ENCODE assay signal across 10 mouse cellular contexts in the genomic region with DNA sequence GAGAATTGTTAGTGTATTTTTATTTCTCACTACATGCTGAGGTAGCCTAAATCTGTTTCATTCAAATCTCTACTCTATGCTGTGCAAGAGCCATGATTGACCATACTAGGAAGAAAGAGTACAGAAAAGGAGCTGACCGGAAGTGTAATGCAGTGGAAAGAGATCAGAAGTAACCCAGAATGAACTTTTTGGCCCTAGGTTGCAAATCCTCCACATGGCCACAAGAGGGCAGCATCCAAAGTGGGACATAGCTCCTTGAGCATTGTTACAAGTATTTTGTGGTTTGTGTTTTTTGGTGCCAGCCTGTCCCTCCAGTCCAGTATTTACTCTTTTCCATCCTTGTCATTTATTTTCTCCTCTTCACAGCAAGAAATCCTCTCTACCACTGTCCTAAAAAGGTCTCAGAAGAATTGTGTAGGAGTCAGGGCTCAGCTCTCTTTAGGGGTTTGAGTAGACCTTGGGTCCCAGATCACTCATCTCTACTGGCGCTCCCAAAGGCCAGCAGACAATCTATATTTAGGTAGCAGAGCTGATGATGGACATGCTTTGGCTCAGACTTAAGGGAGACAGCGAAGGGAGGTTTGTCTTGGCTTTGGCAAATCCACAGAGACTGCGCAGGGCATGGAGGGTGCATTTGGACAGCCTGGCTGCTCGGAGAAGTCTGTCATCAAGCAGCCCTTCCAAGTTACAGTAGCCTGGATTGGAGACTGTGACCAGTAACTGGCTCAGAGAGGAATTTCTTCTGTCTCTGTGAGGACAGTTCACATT. TPM values are rescaled to one million over a fixed set of nuclear protein-coding genes. Genes with fewer than 3 reads are reported as not detected.
DNase-seq lines count a peak whose midpoint lies in the region; ATAC-seq and TF ChIP-seq lines count a peak whose summit lies in the region.
"Had no signal": no experiment of that assay in that cellular context is flagged by ENCODE, and none has a peak within 500 bp of the region (broad histone marks: within the 10 kb centered on the region; RNA-seq: fewer than 3 reads in every experiment).

A gene (plus strand): TSS at position 553 of the 768 bp plus-strand sequence.

- TF ChIP-seq CTCF in spleen, adult 2 months (IDR thresholded peaks at IDR 0.05; ENCODE audit: extremely low read depth, insufficient read depth, insufficient read length, insufficient replicate concordance), result peak; percentile 77; the same call in 1 of the 2 replicates

- intact Hi-C loops in heart, postnatal 10 days (cut with DNase I), result loop anchor here (10.0 kb wide), 1 partner anchor 219 kb away; a partner anchor contains a TSS

- no peak within 1 kb of the TSS for H3K27ac ChIP-seq in heart, embryonic 12.5 days (ENCODE audit: poor library complexity, severe bottlenecking)
- no peak within 1 kb of the TSS for H3K27ac ChIP-seq in spleen, adult 2 months (ENCODE audit: insufficient read depth, low read length)

- no peak within 1 kb of the TSS for H3K4me2 ChIP-seq in heart, embryonic 12.5 days

- no peaks in the 10 kb centered on the region for H3K36me3 ChIP-seq in heart, embryonic 12.5 days
- H3K36me3 ChIP-seq in spleen, adult 2 months (ENCODE audit: control insufficient read depth, insufficient read depth, low read length), result no peaks in the 10 kb centered on the region

- 65% methylated on average over 5 of the region's 5 CpGs for WGBS in heart, embryonic 12.5 days
- WGBS in spleen, adult 2 months, result 77% methylated on average over 5 of the region's 5 CpGs

- H3K9me3 ChIP-seq in heart, embryonic 12.5 days (replicated peaks), result no peaks in the 10 kb centered on the region

- DNase-seq in heart, adult 11 months, result peak; percentile 94
- peak; percentile 8 to 22 for DNase-seq in spleen, adult 2 months (ENCODE audit: low read depth in 1 of 2, low spot score in 2 of 2)
- DNase-seq in spleen, adult 12 weeks (ENCODE audit: low spot score), result no peak
- peak; percentile 36 for DNase-seq in adrenal gland, postnatal 25 days
- DNase-seq in heart, postnatal 10 days, result peak; percentile 36 to 71
- no peak for DNase-seq in spleen, postnatal 14 days (ENCODE audit: low spot score in 2 of 2)

- no peak for ATAC-seq in heart, embryonic 12.5 days (ENCODE audit: insufficient number of reproducible peaks, low FRiP score)
- peak; percentile 99 for ATAC-seq in megakaryocyte progenitor cell, adult 5-6 weeks (replicated peaks; ENCODE audit: poor library complexity)

- TF ChIP-seq POLR2A in spleen, adult 2 months (IDR thresholded peaks at IDR 0.05; ENCODE audit: low read depth, low read length), result no peak

- H3K4me1 ChIP-seq in heart, embryonic 12.5 days (replicated peaks), result no peaks in the 10 kb centered on the region
- H3K4me1 ChIP-seq in spleen, adult 2 months (ENCODE audit: control insufficient read depth, insufficient read depth, insufficient read length), result no peaks in the 10 kb centered on the region

- no peak within 1 kb of the TSS for H3K9ac ChIP-seq in heart, embryonic 12.5 days

- no peaks in the 10 kb centered on the region for H3K27me3 ChIP-seq in heart, embryonic 12.5 days (replicated peaks)
- H3K27me3 ChIP-seq in spleen, adult 2 months (ENCODE audit: control insufficient read depth, insufficient read depth, low read length), result no peaks in the 10 kb centered on the region

- H3K4me3 ChIP-seq in heart, embryonic 12.5 days, result no peak within 1 kb of the TSS
- H3K4me3 ChIP-seq in spleen, adult 2 months (ENCODE audit: extremely low read depth, insufficient read depth, insufficient read length), result no peak within 1 kb of the TSS

RNA-seq across cellular contexts. Expression of the gene that starts here (rescaled TPM):
- not detected in 2 replicates for polyA plus RNA-seq in heart, embryonic 12.5 days (2016; fragmentation: Nextera tagmentation; extraction: Ambion mirVana)
- not detected in 2 replicates for polyA plus RNA-seq in spleen, adult 2 months (2012; rRNA removed)
- total RNA-seq in adrenal gland, postnatal 25 days (2021), result not detected in 2 replicates
- not detected for total RNA-seq in heart, postnatal 10 days (2021)
- not detected in 2 replicates for total RNA-seq in megakaryocyte progenitor cell, adult 5-6 weeks (2015)
- total RNA-seq in megakaryocyte progenitor cell, adult 5-6 weeks (2017), result 0.24 TPM in 1 of 2 replicates, not detected in the other
- polyA plus RNA-seq: liver, embryonic 16.5 days; stomach, embryonic 16.5 days had no signal

Comparison
In these comparisons a context has a peak if more than half of its experiments do, and no peak if none do; other contexts are left out.
1. Peak in DNase-seq in spleen, adult 2 months; RNA of the gene not detected or under 1 TPM.
2. Peak in DNase-seq in adrenal gland, postnatal 25 days; RNA of the gene not detected or under 1 TPM.
3. Peak in DNase-seq in heart, postnatal 10 days; RNA of the gene not detected or under 1 TPM.
4. Peak in ATAC-seq in megakaryocyte progenitor cell, adult 5-6 weeks; RNA of the gene not detected or under 1 TPM.